Mouse (Mus musculus) cerebellum, adult 2 months (tissue): ENCODE data around the gene Syt16.

ENCODE experiments used
- CTCF ChIP-seq: fragments of 200-500 bp; IDR thresholded peaks from 2 replicates; pipeline ENCODE4 v1.5.1; 2011; ENCODE audit warnings: low read depth, mild to moderate bottlenecking, control low read depth, low read length, moderate library complexity, borderline replicate concordance; ENCODE audit not compliant: insufficient read depth
- POLR2A ChIP-seq: fragments of 200-500 bp; IDR thresholded peaks from 2 replicates; pipeline ENCODE4 v1.6.1; 2011; ENCODE audit warnings: low read length, control low read depth, borderline replicate concordance; ENCODE audit not compliant: insufficient read depth

DNA sequence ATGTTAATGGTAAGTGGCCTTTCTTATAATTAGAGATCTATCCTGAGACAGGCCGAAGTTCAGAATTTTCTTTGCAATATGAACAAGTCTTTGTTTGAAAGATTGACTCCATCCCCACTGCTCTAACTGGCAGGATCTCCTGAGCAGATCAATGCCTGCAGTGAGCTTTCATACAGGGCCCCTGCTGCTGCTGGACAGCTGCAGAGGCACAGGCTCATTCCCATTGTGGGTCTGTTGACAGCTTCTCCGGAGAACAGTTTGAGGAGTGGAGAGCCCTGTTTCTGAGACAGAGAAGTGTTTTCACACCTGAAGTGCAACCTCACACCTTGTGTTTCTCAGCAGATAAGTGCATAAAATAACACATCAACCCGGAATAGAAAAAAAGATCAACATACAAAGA is 267.4 kb downstream of the Syt16 start:
- TF ChIP-seq CTCF, result no peak
- TF ChIP-seq POLR2A, result no peak
